Mouse (Mus musculus): Measurements from ENCODE around the gene Pcif1.
"Not testable (repeated sequence)": the region's sequence is repeated elsewhere in the genome, so short reads cannot be mapped to it uniquely, and the experiment has no call there.

DNA sequence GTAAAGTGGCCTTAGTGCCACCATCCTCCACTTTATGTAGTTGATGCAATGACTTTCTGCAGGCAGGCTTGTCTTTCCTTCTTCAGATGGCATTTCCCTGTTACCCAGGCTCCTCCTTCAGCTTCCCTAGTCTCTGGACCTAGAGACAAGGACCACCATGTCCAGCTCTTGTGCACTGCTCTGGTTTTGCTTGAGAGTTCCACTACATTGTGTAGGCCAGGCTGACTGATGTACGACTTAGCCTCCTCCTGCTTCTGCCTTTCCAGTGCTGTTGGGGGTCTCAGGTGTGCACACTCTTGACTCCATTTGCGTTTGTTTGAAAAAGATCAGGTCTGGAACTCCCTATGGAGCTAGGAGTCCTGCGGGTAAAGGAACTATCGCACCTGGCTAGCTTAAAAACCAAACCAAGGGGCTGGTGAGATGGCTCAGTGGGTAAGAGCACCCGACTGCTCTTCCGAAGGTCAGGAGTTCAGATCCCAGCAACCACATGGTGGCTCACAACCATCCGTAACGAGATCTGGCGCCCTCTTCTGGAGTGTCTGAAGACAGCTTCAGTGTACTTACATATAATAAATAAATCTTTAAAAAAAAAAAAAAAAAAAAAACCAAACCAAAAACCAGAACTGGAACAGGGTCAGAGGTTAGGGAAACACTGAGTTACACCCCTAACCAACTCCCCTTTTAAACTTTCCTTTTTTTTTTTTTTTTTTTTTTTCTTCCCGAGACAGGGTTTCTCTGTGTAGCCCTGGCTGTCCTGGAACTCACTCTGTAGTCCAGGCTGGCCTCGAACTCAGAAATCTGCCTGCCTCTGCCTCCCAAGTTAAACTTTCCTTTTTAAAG is 1.5 kb upstream of the Pcif1 start:
- not testable (repeated sequence) for TF ChIP-seq EP300, CTCF (IDR thresholded peaks at IDR 0.05)

All from lung, postnatal 0 days (tissue).